Mouse (Mus musculus) 3134 (cell line): ENCODE data around the gene Zfp11.
"Not testable (repeated sequence)": the region's sequence is repeated elsewhere in the genome, so short reads cannot be mapped to it uniquely, and the experiment has no call there.

Source experiments
- DNase-seq: peaks from one replicate; pipeline ENCODE4 v3.0.0-alpha.2; 2011; ENCODE audit warnings: low spot score; ENCODE audit not compliant: insufficient read length; ENCODE audit errors: extremely low read depth

Zfp11 gene

DNA sequence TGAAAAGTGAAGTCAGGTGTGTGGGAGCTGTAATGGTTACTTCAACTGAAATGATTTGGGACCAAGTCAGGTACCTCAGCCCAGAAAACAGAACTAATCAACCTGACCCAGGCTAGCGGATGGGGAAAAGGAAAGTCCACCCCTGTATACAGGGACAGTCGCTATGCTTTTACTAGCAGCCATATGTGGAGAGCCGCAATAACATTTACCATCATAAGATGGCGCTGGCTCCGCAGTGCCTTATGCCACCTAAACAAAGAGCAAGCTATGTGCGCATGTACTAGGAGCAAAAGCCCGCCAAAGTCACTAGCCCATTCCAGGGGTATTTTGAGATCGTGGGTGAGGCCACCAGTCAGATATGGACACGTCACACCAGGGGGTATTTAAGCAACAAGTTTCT lies 49.3 kb downstream of the Zfp11 start:
- not testable (repeated sequence) for DNase-seq

DNA sequence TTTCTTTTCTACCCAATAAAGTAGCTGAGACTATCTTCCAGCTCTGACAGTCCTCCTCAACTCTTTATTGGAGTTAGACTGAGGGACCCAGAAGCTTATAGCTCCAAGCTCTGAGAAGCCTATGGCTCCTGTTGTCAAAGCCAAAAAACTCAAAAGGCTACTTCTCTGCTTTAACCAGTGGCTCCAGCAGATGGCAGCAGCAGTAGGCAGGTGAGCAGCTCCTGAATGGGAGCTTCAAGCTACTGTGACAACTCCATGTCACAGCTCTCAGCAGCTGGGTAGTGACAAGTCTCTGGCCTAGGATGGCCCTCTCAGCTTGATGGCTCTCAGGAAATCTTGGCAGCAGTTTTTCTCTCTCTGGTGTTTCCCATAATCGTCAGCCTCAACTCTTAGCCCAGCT lies 58.8 kb downstream of the Zfp11 start:
- peak; percentile 28 for DNase-seq

DNA sequence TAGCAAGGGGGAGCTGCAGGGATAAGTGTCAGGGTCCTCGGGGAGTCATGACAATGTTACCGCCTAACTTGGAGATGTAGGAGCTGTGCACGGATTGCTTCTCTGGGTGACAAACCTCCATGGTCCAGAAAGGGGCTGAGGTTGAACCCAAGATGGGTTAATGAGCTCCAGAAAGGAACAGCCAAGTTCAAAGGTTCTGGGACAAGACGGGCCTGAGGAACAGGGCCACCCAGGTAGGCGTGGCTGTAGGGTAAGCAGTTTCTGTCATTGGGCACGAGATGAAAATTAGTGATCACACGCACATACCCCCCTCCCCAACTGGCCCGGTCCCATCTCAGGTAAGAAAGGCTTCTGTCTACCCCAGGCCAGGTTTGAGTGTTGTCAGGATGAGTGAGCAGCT lies 62.4 kb downstream of the Zfp11 start:
- DNase-seq, result no peak
